Mouse (Mus musculus): ENCODE results near the gene Zfp799.
"Not testable (repeated sequence)": the region's sequence is repeated elsewhere in the genome, so short reads cannot be mapped to it uniquely, and the experiment has no call there.

The Zfp799 gene

DNA sequence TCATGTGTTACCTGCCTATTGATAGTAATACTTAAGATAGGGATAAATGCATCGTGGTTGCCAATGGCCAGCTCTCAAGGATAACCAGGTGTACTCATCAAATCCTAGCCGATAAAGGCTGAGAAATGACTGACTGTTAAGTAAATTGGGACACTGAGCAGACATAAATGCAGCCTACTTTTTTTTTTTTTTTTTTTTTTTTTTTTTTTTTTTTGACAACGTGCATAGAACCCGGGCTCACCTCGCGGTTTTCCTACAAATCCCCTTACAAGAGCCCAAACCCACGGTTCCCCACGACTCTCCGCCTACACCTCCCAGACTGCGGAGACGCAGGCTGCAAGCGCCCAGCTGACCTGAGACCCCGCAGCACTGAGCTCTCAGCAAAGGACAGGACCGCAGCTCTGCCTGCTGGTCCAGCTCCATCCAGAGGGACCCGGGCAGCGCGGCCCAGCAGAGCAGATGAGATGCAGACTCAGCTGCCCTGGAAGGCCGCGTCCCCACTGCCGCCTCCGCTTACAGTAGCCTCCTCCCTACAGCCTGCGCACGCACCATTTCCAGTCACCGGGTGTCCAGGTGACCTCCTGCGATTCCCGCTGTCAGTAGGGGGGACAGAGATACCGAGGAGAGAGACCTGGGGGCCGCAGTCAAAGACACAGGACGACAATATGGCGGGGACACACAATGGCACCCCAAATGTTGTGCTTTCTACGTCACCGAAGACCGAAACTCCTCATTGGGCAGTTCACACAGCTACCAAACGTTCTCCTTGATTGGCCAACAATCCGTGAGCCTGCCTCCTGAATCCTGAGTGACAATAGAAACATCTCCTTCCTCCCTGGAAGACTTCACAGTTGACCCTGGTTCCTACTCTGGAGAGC, at the start of gene Zfp799:
TSS of gene Zfp799 (minus strand) at position 722 of the 878 bp plus-strand sequence.
- peak; percentile 81 for DNase-seq (ENCODE audit: extremely low spot score, low spot score)

DNA sequence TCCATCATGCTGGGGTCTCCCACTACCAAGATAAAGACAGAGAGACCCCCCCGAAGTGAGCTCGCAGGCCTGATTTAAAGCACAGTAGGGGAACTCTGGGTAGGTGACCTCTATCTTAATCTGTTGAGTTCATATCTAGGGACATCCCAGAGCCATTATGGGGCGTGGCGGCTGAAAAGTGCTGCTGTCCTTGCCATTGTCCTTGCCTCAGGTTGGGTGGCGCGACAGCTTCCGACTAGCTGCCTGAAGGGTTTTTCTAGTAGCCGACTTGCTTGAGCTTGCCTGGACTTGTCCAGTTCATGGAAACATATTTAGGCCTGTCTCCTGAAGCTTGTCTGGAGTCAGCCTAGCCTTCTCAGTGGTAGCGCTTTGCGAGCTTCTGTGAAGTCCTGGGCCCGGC, 48.7 kb upstream of the Zfp799 start:
- no peak for DNase-seq (ENCODE audit: extremely low spot score, low spot score)

DNA sequence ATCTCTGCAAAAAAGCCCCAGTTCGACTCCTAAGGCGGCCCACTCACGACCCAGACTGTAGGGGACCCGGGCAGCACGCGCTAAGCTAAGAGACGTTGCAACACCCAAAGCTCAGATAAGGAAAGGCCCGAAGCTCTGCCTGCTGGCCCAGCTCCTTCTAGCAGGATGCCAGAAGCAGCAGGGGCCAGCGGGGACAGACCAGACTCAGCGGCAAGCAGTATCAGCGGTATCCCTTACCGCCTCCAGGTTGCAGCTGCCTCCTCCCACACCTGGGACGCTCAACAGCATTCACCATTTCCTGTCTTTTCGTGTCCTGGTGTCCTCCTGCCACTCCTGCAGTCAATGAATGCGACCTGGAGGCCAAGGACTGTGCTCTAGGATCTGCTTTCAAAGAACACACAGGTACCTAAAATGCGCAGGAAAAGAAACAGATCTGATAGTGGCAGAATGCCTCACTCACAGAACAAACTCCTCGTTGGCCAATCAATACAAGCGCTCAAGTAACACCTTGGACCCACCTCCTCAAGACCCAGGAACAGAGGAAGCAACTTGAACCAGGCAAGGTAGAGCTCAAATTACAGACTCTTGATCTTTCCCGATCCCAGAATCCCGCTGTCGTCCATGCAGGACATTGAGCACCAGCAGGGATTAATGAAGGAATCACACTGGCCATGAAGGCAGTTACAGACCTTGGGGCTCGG, 47.6 kb upstream of the Zfp799 start:
- DNase-seq (ENCODE audit: extremely low spot score, low spot score) = no peak

DNA sequence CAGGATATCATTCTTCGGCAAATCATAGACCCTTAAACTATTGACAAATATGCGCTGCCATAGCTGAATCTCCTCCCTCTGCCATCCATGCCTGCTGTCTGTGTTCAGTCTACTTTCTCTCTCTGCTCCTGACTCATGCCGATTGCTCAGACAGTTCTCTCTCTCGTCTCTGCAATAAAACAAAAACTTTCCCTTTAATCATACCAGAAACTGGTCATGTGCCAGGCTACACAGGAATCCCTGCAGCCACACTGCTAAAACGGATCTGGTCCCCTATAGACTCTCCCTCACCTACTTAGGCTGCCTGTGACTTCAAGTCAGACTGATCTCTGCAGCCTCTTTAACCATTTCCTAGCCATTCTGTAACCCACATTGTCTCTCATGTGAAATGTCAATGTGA, 42.6 kb upstream of the Zfp799 start:
- no peak for DNase-seq (ENCODE audit: extremely low spot score, low spot score)

DNA sequence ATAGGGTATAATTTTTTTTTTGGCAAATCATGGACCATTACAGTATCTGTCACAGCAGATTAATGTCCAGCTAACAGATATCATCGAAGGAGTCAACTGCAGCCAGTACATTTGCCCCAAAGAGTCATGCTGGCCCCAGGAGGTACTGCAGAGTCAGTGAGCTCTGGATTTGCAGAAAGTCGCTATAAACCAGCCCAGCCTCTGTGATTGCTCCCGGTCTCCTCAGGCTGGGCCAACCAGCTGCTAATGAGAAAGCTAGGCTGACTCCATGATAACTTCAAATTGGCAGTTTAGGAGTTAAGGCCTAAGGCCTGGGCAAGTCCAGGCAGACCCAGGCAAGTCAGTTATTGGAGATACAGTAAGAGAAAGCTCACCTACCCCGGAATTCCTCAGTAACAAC, 42.0 kb upstream of the Zfp799 start:
- DNase-seq (ENCODE audit: extremely low spot score, low spot score) = no peak

DNA sequence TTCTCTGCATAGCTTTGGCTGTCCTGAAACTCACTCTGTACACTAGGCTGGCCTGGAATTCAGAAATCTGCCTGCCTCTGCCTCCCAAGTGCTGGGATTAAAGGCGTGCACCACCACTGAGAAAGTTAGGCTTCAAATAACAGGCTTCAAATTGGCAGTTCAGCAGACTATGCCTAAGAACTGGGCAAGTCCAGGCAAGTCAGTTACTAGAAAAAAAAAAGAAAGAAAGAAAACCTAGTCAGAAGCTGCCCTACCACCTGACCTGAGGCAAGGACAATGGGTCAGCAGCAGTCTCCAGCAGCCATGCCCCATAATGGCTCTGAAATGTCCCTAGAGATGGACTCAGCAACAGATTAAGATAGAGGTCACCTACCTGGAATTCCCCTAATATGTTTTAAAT, 41.4 kb upstream of the Zfp799 start:
- DNase-seq (ENCODE audit: extremely low spot score, low spot score) = no peak

DNA sequence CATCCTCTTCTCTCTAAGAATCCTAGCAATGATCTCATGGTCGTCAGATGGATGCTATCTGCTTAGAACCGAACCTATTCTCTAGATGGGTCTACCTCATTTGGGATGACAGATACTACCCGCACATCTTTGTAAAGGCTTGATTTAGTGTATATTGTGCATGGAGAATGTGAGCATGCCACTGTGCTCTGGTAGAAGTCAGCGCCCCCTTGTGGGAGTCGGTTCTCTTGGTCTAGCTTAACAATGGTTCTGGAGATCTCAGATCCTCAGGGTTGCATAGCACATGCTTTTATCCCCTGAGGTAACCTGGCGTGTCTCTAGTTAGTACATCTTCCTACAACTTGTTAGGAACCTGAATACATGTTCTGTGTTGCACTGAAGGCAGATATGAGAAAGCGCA, 37.2 kb upstream of the Zfp799 start:
- DNase-seq (ENCODE audit: extremely low spot score, low spot score) = not testable (repeated sequence)

DNA sequence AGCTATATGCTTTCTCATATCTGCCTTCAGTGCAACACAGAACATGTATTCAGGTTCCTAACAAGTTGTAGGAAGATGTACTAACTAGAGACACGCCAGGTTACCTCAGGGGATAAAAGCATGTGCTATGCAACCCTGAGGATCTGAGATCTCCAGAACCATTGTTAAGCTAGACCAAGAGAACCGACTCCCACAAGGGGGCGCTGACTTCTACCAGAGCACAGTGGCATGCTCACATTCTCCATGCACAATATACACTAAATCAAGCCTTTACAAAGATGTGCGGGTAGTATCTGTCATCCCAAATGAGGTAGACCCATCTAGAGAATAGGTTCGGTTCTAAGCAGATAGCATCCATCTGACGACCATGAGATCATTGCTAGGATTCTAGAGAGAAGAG, 26.7 kb upstream of the Zfp799 start:
- not testable (repeated sequence) for DNase-seq (ENCODE audit: extremely low spot score, low spot score)

DNA sequence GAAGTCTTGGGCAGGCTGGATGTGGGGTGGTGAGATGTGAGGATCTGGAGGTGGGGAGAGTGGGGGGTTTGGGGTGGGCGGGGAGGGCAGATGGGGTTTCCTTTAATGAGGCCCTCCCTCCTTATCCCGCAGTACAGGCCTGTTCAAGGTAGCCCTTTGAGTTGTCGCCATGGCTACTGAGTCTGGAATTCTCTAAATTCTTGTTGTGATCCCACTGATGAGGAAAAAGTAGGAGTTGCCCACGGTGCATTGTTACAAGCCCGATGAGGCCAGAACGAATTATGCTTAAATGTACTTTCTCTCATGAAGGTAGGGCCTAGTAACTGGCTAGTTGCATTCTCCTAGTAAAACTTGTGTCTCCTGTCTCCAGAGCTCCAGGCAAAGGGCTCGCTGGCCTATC, 21.5 kb upstream of the Zfp799 start:
- DNase-seq (ENCODE audit: extremely low spot score, low spot score) = no peak

DNA sequence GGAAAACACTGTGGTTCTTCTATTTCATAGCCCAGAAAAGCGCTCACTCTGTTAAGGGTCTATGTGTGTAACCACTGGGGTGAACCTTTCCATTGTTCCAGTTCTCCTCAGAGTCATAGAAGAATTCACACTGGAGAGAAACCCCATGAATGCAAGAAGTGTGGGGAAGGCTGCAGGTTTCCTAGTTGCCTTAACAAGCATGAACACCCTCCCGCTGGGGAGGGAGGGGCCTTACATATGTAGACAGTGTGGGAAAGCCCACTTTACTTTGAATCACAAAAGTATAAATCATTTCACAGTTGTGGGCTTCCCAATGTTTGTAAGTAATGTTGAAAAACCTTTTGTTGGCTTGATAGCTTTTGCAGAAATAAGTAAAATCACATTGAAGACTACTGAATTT, 11.3 kb upstream of the Zfp799 start:
- DNase-seq (ENCODE audit: extremely low spot score, low spot score) = peak; percentile 17

DNA sequence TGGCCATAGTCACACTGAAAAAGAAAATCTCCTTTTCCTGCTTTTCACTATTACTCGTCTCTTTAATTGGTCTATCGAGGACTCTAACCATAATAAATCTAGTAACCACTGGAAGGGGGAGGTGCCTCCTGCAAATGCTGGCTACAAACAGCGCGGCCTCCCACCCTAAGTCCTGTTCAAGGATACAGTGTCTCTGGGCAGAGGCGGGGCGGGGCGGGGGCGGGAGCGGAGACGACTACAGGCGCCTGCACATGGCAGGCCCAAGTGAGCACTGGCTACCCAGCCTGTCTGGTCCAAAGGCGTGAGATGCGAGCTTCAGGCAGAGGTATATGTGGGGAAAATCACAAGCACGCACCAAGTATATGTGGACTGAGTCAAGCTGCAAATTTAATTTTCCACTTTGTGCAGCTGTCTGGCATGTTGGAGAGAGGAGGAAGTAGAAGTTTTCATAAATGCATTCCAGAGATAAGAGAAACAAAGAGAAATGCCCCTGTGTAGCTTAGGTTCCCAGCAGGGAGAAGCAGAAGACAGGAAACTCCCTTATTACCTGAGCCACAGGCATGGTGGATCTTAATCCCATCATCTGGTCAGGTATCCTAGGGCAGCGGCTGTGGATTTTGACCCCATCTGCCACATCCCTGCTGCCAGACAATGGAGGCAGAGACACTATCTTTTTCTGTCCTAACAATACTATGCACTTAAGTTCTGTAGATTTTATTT, 9.2 kb upstream of the Zfp799 start:
- DNase-seq (ENCODE audit: extremely low spot score, low spot score) = no peak

DNA sequence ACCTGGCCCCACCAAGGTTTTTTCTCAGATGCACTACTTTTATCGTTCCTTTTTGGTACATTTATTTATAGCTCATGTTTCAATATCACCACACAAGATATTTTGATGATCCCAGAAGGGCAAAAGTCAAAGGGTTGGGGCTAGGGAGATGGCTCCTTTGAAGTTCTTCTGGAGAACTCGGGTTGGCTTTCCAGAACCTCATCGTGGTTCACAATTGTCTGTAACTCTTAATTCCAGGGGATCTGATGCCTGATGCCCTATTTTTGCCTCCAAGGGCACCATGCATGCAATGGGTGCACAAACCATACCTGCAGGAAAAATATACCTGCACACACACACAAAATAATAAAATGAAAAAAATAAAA, 339 bp upstream of the Zfp799 start:
- no peak for DNase-seq (ENCODE audit: extremely low spot score, low spot score)

DNA sequence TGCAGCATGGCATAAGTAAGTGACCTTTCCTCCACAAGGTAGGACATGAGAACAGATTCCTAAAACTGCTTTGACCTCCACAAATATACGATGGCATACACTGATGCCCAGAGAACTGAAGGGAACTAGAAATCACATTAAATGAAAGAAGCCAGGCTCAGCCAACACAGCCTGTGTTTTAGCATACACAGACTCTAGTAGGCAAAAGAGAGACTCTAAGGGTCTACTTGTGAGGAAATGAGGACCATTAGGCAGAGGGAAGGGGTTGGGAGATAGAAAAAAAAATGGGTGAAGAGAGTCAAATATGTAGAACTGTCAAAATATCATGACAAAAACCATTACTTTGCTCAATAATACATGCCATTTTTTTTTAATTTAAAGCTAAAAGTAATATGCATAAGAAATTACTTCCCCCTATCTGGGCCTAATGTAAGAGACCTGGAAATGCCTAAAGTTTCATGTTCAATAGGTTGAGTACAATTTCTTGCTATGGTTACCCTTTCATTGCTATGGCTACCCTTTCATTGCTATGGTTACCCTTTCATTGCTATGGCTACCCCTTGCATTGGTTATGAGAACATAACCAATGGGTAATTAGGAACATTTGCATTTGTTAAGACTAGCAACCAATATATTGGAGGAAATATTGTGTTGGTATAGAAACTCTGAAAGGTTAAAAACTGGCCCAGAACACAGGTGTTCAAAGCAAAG, 13.8 kb downstream of the Zfp799 start:
- no peak for DNase-seq (ENCODE audit: extremely low spot score, low spot score)

DNA sequence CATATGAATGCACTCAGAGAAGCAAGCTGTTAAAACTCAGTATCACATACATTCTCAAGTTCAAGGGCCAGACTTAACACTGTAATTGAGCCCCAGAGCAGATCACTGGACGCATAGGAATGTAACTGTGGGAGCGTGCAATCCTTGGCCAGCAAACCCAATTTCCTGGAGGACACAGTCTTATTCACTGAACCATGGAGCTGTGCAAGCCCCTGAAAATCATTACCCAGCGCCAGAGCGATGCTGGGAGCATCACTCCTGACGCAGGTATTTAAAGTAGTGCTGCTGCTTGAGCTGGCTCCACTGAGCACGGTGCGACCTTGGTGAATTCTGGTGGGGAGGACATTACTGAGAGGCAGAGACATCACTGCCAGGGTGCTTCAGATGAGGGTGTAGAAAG, 15.9 kb downstream of the Zfp799 start:
- no peak for DNase-seq (ENCODE audit: extremely low spot score, low spot score)

DNA sequence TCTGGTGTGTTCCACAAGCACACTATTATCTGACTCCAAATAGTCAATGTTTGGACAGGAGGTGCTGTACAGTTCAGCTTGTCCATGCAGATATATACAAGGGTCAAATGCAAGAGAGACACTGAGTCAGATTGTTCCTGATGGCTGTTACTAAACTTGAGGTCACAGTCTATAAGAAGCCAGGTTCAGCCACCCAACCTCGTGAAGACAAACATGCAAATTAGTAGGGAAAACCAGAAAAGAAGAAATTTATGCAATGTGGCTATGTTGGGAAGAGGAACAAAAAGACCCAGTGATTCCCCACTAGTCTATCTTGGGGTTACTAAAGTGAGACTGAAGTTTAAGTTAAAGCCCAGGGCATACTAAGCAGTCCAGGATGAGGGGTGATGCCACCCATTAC, 19.4 kb downstream of the Zfp799 start:
- DNase-seq (ENCODE audit: extremely low spot score, low spot score) = no peak

DNA sequence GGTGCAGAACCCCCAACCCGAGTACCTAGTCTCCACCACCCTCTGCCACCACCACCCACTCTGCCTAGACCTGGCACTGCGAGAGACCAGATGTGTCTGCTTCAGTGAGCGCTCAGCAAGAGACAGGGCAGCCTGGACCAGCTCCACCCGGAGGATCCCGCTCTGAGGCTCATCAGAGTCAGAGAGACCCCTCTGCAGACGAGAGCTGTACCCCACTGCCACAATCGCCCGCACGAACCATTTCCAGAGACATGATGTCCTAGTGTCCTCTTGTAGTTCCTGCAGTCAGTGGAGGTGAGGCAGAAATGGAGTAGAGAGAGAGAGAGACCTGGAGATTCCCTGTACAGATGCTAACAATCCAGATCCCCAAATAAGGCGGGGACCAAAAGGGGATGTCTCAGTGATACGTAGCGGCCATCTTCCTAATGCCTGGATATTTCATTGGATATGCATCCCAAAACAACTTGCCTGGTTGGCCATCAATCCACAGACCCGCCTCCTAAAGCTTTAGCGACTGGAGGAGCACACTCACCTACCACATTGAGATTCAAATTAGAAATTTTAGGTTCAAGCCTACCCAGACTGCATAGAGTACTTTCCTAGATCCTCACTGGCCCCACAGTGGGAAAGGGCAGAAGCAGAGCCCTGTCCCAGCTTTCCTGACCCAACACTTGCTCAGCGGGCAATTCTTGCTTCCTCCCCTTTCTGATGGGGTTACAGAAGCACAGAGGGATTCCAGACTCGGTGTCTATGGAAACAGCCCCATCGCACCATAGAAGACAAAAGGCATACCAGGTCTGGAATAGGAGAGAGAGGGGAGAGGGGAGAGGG, 20.3 kb downstream of the Zfp799 start, which contains the start of gene Zfp811:
TSS of gene Zfp811 (minus strand) at position 388 of the 831 bp plus-strand sequence.
- DNase-seq (ENCODE audit: extremely low spot score, low spot score) = peak; percentile 75

DNA sequence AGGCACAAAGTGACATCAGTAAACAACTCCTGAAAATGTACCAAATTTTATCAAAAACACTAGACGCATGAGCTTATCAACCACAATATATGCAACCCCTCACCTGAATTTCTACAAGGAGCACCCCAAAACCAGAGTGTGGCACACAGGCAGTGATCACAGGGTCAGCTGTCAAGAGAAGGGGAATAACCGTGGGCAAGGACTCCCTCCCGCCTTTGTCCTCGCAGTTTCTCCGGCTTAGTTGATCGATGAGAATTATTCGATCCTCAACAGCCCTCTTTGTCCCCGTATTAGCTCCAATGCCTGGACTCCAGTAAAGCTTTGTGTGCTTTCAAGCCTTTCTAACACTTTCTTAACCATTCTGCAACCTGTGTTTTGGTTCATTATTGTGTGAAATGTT, 21.1 kb downstream of the Zfp799 start:
- DNase-seq (ENCODE audit: extremely low spot score, low spot score) = no peak

DNA sequence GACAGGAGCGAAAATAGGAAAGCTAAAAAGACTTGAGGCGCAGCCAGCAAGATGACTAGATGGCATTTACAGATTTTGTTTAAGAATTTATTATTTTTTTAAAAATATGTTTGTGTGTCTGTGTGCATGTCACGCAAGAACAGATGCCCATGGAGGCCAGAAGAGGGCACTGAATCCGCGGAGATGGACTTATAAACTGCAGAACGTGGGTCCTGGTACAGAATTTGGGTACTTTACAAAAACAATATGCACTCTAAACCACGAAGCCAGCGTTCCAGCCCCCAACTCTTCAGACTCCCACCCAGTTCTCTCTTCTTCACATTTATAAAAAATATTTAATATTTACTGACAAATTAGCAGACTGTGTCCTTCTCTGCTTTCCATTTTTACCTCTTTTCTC, 40.8 kb downstream of the Zfp799 start:
- no peak for DNase-seq (ENCODE audit: extremely low spot score, low spot score)

DNA sequence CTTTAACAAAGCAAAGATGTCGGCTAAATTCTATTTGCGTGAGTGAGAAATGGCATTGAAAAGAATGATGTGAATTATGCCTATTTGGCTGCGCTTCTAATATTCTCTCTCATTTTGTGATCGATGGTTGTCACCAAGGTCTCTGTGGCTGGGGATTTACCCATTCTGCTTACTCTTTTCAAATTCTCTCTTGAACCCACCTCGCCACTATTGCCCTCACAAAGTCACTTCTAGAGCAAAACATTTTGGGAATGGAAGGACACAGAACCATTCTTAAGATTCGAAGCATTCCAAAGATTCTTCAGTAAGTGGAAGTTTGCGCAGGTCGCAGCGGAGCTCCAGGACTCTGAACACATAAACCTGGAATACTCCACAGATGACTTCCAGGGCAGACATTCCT, 41.5 kb downstream of the Zfp799 start:
- DNase-seq (ENCODE audit: extremely low spot score, low spot score) = peak; percentile 28

DNA sequence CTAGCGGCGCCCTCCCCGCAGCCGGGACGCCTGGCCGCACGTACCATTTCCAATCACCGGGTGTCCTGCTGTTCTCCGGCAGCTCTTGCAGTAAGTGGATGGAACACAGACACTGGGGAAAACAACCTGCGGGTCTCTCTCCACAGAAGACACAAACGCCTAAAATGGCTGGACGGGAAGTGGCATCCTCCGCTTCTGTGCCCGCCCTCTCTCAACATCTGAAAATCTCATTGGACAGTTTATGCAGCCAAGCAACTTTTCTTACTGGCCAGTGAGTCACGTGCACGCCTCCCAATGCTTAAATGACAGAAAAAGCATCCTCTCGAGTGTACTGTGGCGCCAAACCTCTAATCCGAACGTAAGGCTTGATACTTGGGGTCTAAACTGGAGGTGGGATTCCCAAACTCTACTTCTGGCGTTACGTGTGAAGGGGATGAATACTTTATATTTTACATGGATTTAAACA, 41.9 kb downstream of the Zfp799 start, which contains the start of gene Zfp871:
TSS of gene Zfp871 (minus strand) at position 194 of the 466 bp plus-strand sequence.
- peak; percentile 77 for DNase-seq (ENCODE audit: extremely low spot score, low spot score)
